Mouse (Mus musculus) heart, embryonic 14.5 days (tissue): ENCODE measurements at regions not wholly inside any gene's neighbourhood (a gene's known extent, or its start where the extent isn't known, plus 50 kb on each side); places are given as distances from the start of the nearest gene placed in this dataset.
A peak's percentile ranks its signal among the peaks of the same experiment; 100 is the strongest.

Experiments used
- ATAC-seq: fragments of 200-750 bp; cut with Nextera tagmentation; 2 replicates; pipeline ENCODE4 v1.8.0; 2017; ENCODE audit warnings: low read depth, moderate TSS enrichment; ENCODE audit not compliant: insufficient number of reproducible peaks, insufficient read depth, low FRiP score
- H3K27ac ChIP-seq, 2 experiments: fragments of 200-500 bp in 1 of 2; fragments of 300-500 bp in 1 of 2; sonication (generic) in 1 of 2; replicated peaks in 1 of 2; 2 replicates each; pipeline ENCODE4 v1.5.1; 2012 to 2014; ENCODE audit warnings: low read depth in 2 of 2, low read length in 2 of 2, control low read depth in 1 of 2, mild to moderate bottlenecking in 1 of 2, mixed read lengths in 1 of 2; ENCODE audit not compliant: control insufficient read depth in 1 of 2, insufficient read depth in 1 of 2
- H3K27me3 ChIP-seq: fragments of 300-500 bp; sonication (generic); 2 replicates; pipeline ENCODE4 v1.6.1; 2014; ENCODE audit warnings: mild to moderate bottlenecking, low read length, control low read depth; ENCODE audit not compliant: control insufficient read depth, insufficient read depth
- H3K36me3 ChIP-seq: fragments of 300-500 bp; sonication (generic); 2 replicates; pipeline ENCODE4 v1.6.1; 2014; ENCODE audit warnings: mild to moderate bottlenecking, control low read depth, low read length, mixed read lengths; ENCODE audit not compliant: control insufficient read depth, insufficient read depth
- H3K4me1 ChIP-seq, 2 experiments: fragments of 200-500 bp in 1 of 2; fragments of 300-500 bp in 1 of 2; sonication (generic) in 1 of 2; 2 replicates each; pipeline ENCODE4 v1.6.1; 2012 to 2014; ENCODE audit warnings: low read length in 2 of 2, control low read depth in 1 of 2, mixed read lengths in 1 of 2; ENCODE audit not compliant: control insufficient read depth in 2 of 2, insufficient read depth in 2 of 2
- H3K4me2 ChIP-seq: fragments of 300-500 bp; sonication (generic); 2 replicates; pipeline ENCODE4 v1.6.1; 2014; ENCODE audit warnings: mild to moderate bottlenecking, low read length
- H3K4me3 ChIP-seq, 2 experiments: fragments of 200-500 bp in 1 of 2; fragments of 300-500 bp in 1 of 2; sonication (generic) in 1 of 2; 2 replicates each; pipeline ENCODE4 v1.5.1; 2012 to 2014; ENCODE audit warnings: low read length in 2 of 2, mild to moderate bottlenecking in 2 of 2, control low read depth in 1 of 2, low read depth in 1 of 2, moderate library complexity in 1 of 2; ENCODE audit not compliant: control insufficient read depth in 1 of 2, insufficient read depth in 1 of 2
- H3K9ac ChIP-seq: fragments of 300-500 bp; sonication (generic); 2 replicates; pipeline ENCODE4 v1.6.1; 2014; ENCODE audit warnings: mild to moderate bottlenecking, low read length
- H3K9me3 ChIP-seq: fragments of 300-500 bp; sonication (generic); 2 replicates; pipeline ENCODE4 v1.6.1; 2016; ENCODE audit warnings: low read length, control low read depth; ENCODE audit not compliant: control insufficient read depth
- WGBS: fragments of 180-500 bp; shearing (Covaris S2); extraction: QIAGEN DNeasy Blood & Tissue Kit; methylation state at CpG from one replicate; pipeline ENCODE4 v1.1.7; 2014; 5-methylcytosine and 5-hydroxymethylcytosine counted together

- WGBS, result 97% methylated on average over 1 of the region's 1 CpGs
These were observed 69.8 kb downstream of the Gm21750 start for GRCm38 (mm10) chr14:73730796-73731195.

GRCm38 (mm10) chr14:73732161-73732560, 71.1 kb downstream of the Gm21750 start:
- H3K27ac ChIP-seq, result 0 out of 4 replicates have a peak overlapping the region, but pooled peaks of 1 of the 2 experiments have one; percentile 4
- peaks cover 3 to 4% of the 10 kb centered on the region in 2 experiments; a peak in 1 of 4 replicates for H3K4me1 ChIP-seq
- no peaks in the 10 kb centered on the region for H3K27me3 ChIP-seq
- no peaks in the 10 kb centered on the region for H3K9me3 ChIP-seq
- 40% methylated on average over 3 of the region's 3 CpGs for WGBS
- H3K4me3 ChIP-seq, result no peak overlapping the region
- no peak for ATAC-seq
- H3K36me3 ChIP-seq, result no peaks in the 10 kb centered on the region
- no peak overlapping the region for H3K9ac ChIP-seq
- H3K4me2 ChIP-seq, result no peak overlapping the region

More at GRCm38 (mm10) chr14:73730796-73731195, 69.8 kb downstream of the Gm21750 start:
- Histone ChIP-seq H3K36me3 (no peaks in the 10 kb centered on the region), H3K4me3 (no peak overlapping the region), H3K27ac (no peak overlapping the region), H3K4me2 (no peak overlapping the region), H3K9ac (no peak overlapping the region), H3K4me1 (peaks cover 3 to 4% of the 10 kb centered on the region in 2 experiments; a peak in 1 of 4 replicates), H3K9me3 (no peaks in the 10 kb centered on the region), H3K27me3 (no peaks in the 10 kb centered on the region)
- ATAC-seq, result no peak

GRCm38 (mm10) chr14:73750790-73751189, 89.8 kb downstream of the Gm21750 start:
- Histone ChIP-seq H3K4me3 (no peak overlapping the region), H3K9ac (no peak overlapping the region), H3K4me2 (no peak overlapping the region), H3K4me1 (no peaks in the 10 kb centered on the region), H3K9me3 (no peaks in the 10 kb centered on the region), H3K27me3 (no peaks in the 10 kb centered on the region), H3K27ac (no peak overlapping the region), H3K36me3 (no peaks in the 10 kb centered on the region)
- WGBS, result 53% methylated on average over 6 of the region's 6 CpGs
- ATAC-seq, result no peak

GRCm38 (mm10) chr14:73759986-73760385, 99.0 kb downstream of the Gm21750 start:
- Histone ChIP-seq H3K27ac (no peak overlapping the region), H3K4me3 (no peak overlapping the region), H3K4me2 (no peak overlapping the region), H3K36me3 (no peaks in the 10 kb centered on the region), H3K4me1 (no peaks in the 10 kb centered on the region), H3K9ac (no peak overlapping the region), H3K27me3 (no peaks in the 10 kb centered on the region), H3K9me3 (0 out of 2 replicates have a peak, but pooled peaks cover 3% of the 10 kb centered on the region)
- 20% methylated on average over 1 of the region's 1 CpGs for WGBS
- no peak for ATAC-seq

- ATAC-seq, result no peak
- Histone ChIP-seq H3K9ac (no peak overlapping the region), H3K4me3 (no peak overlapping the region), H3K27me3 (0 out of 2 replicates have a peak, but pooled peaks cover 3% of the 10 kb centered on the region), H3K36me3 (no peaks in the 10 kb centered on the region), H3K4me1 (no peaks in the 10 kb centered on the region), H3K4me2 (no peak overlapping the region), H3K27ac (no peak overlapping the region), H3K9me3 (no peaks in the 10 kb centered on the region)
- WGBS, result 34% methylated on average over 3 of the region's 3 CpGs
These were observed 111.9 kb downstream of the Gm21750 start for GRCm38 (mm10) chr14:73772964-73773363.

- Histone ChIP-seq H3K27me3 (0 out of 2 replicates have a peak, but pooled peaks cover 3% of the 10 kb centered on the region), H3K36me3 (no peaks in the 10 kb centered on the region), H3K4me2 (no peak overlapping the region), H3K4me1 (no peaks in the 10 kb centered on the region), H3K27ac (no peak overlapping the region), H3K9me3 (no peaks in the 10 kb centered on the region), H3K4me3 (no peak overlapping the region), H3K9ac (no peak overlapping the region)
- 16% methylated on average over 1 of the region's 1 CpGs for WGBS
- no peak for ATAC-seq
These were observed 112.8 kb downstream of the Gm21750 start for GRCm38 (mm10) chr14:73773810-73774209.

GRCm38 (mm10) chr14:73776066-73776465, 115.0 kb downstream of the Gm21750 start:
- H3K4me2 ChIP-seq, result no peak overlapping the region
- H3K4me1 ChIP-seq, result no peaks in the 10 kb centered on the region
- H3K27me3 ChIP-seq, result 0 out of 2 replicates have a peak, but pooled peaks cover 3% of the 10 kb centered on the region
- no peaks in the 10 kb centered on the region for H3K9me3 ChIP-seq
- H3K36me3 ChIP-seq, result no peaks in the 10 kb centered on the region
- no peak overlapping the region for H3K27ac ChIP-seq
- WGBS, result 16% methylated on average over 1 of the region's 1 CpGs
- no peak for ATAC-seq
- H3K4me3 ChIP-seq, result no peak overlapping the region
- H3K9ac ChIP-seq, result no peak overlapping the region

- Histone ChIP-seq H3K9me3 (no peaks in the 10 kb centered on the region), H3K4me1 (no peaks in the 10 kb centered on the region), H3K36me3 (no peaks in the 10 kb centered on the region), H3K9ac (no peak overlapping the region), H3K27ac (no peak overlapping the region), H3K27me3 (no peaks in the 10 kb centered on the region), H3K4me2 (no peak overlapping the region), H3K4me3 (no peak overlapping the region)
- no peak for ATAC-seq
These were observed 146.1 kb downstream of the Gm21750 start for GRCm38 (mm10) chr14:73807169-73807568.
